Mouse (Mus musculus) cerebellum, adult 2 months (tissue): ENCODE results near the gene Id3.

Experiments
- CTCF ChIP-seq: fragments of 200-500 bp; IDR thresholded peaks from 2 replicates; pipeline ENCODE4 v1.5.1; 2011; ENCODE audit warnings: low read depth, mild to moderate bottlenecking, control low read depth, low read length, moderate library complexity, borderline replicate concordance; ENCODE audit not compliant: insufficient read depth
- POLR2A ChIP-seq: fragments of 200-500 bp; IDR thresholded peaks from 2 replicates; pipeline ENCODE4 v1.6.1; 2011; ENCODE audit warnings: low read length, control low read depth, borderline replicate concordance; ENCODE audit not compliant: insufficient read depth

DNA sequence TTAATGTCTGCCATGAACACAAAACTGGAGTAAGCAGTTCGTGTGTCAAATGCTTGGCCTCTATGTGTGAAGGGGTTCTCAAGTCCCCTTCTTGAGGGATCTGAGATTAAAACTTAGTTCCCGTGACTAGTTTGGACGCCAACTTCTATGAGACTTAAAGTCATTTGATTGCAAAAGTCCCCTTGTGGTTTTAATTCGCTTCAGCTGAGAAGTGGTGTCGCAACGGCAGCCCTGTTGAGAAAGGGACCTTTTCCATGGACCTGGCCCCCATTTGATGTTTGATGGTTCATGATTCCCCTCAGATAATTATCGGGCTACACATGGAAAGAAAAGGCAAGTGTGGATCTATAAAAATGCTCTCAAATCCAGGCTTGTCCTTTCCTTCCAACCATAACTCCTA, 36.2 kb downstream of the Id3 start:
- TF ChIP-seq CTCF (no peak), POLR2A (no peak)
